Mouse (Mus musculus) heart, adult 8-10 months (tissue): ENCODE measurements around the gene Vti1a. TPM values are rescaled to one million over a fixed set of nuclear protein-coding genes. Genes with fewer than 3 reads are reported as not detected.

Source experiments
- DNase-seq: peaks from one replicate; pipeline ENCODE4 v3.0.0; 2022; ENCODE audit warnings: low spot score
- total RNA-seq, 4 experiments: library from RNA; stranded (reverse); gene quantifications; 2 replicates each; pipeline ENCODE4 v1.2.4; 2022

The Vti1a gene
- 10 to 100 TPM; 15.7 to 19.5 (median 17.5) TPM for total RNA-seq

DNA sequence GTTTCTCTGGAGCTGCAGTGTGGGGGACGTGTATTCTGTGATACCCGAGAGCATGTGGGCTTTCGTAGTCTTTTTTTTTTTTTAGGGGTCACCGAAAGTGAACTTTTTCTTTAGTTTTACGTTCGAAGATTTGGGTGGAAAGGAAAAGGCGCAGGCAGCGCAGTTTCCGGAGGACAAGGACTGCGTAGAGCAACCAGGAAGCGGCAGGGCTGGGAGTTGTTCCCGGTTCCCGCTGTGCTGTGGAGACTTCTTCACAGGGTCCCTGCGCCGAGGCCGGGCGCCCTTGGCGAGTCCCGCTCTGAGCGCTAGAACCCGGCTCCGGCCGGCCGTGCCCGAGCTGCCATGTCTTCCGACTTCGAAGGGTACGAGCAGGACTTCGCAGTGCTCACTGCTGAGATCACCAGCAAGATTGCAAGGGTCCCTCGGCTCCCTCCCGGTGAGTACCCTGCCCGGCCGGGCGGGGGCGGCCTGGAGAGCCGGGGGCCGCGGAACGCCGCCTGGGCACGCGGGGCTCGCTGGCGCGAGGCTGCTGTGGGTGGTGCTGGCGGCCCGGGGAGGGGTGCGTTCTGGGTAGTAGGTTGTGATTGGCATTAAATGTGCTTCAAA is at the start of gene Vti1a:
TSS of gene Vti1a (plus strand) at position 187 of the 606 bp plus-strand sequence.
- peak; percentile 87 for DNase-seq

DNA sequence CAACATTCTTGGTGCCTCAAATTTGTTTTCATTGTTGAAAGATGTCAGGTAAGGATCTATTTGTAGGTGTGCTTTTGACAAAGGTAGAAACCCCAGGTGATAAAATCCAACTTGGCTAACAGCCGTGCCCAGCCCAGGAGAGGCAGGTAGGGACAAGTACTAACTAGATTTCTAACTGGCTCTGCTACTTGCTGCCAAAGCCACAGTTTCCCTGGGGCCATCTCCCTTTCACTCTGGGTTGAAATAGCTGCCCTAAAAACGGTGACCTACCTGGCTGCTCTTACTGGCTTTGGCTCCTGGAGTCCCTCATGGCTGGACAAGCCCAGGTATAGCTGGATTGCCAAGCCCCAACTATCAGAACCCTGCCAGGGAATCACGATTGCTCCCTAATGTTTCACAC is 49.3 kb upstream of the Vti1a start:
- DNase-seq, result no peak

DNA sequence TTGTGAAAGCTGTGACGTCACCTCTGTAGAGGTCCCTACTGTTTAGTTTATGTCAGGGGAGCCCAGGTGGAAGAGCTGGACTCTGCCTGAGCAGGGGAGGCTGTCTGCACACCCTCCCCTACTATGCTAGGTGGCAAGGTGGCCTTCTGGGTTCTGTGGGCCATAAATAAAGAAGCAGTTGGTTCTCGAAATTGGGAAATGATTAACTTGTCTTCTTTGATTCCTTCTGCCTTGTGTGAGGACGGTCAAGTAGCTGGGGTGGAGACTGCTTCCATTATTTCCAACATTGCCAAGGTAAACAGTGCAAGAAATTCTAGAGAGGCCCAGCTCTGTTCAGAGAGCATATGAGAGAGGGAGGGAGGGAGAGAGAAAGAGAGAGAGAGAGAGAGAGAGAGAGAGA is 47.9 kb upstream of the Vti1a start:
- no peak for DNase-seq

DNA sequence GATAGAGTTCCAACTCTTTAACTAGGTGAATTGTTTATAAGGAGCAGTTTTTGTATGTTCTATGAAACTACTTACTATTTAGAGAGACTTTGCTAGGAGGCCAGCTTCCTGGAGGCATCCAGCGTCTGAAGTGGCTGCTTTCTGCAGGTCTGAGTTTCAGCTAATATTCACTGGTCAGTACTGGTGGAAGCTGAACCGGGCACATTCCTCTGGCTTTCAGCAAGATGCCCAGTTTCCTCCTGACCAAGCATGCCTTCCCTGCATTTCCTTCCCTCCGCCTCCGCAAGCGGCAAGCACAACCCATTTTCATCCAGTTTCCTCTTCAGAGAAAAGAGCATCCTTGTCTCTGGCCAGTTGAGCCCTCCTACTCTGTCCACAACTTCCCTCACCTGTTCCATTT is 47.0 kb upstream of the Vti1a start:
- no peak for DNase-seq

GRCm38 (mm10) chr19:55271448-55271847 is 44.6 kb upstream of the Vti1a start:
- no peak for DNase-seq

GRCm38 (mm10) chr19:55273340-55273739 is 42.8 kb upstream of the Vti1a start:
- no peak for DNase-seq

GRCm38 (mm10) chr19:55276100-55276499 is 40.0 kb upstream of the Vti1a start:
- no peak for DNase-seq

- no peak for DNase-seq
Measured at GRCm38 (mm10) chr19:55276770-55277169, 39.3 kb upstream of the Vti1a start.

DNA sequence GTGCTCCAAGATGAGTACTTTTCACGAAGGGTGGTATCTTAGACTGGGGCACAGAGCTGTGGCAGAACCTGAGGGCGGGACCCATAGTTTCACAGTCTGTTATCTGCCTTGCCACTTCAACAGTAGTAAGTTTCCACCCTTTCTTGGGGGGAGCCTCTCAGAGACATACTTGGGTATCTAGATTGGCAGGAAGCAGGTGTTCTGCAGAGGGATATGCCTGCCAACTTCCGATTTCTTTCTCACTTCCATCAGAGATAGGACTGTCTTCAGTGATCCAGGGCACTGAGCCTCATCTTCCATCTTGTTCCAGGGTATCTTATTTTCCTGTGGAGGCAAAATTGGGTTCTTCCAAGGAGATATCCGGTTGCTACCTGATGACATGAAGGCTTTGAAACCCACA is 32.0 kb upstream of the Vti1a start:
- no peak for DNase-seq

DNA sequence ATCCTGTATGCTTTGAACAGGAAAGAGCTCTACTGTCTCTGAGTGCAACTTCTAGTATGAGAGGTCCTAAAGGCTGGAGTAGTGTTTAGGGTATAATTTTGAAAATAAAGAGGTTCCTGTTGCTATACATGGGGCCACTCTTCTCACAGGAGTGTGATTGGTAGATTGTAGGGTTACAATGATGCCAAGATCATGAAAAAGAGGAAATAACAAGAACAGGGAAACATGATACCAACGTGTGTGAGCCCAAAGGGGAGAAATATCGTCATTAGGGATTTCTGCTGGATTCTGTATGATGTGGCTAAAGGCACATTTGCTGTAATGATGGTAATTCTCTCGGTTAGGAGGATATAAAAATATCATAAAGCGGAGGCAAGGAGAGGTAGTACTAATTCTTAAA is 30.1 kb upstream of the Vti1a start:
- no peak for DNase-seq

GRCm38 (mm10) chr19:55288974-55289373 is 27.1 kb upstream of the Vti1a start:
- DNase-seq, result no peak

DNA sequence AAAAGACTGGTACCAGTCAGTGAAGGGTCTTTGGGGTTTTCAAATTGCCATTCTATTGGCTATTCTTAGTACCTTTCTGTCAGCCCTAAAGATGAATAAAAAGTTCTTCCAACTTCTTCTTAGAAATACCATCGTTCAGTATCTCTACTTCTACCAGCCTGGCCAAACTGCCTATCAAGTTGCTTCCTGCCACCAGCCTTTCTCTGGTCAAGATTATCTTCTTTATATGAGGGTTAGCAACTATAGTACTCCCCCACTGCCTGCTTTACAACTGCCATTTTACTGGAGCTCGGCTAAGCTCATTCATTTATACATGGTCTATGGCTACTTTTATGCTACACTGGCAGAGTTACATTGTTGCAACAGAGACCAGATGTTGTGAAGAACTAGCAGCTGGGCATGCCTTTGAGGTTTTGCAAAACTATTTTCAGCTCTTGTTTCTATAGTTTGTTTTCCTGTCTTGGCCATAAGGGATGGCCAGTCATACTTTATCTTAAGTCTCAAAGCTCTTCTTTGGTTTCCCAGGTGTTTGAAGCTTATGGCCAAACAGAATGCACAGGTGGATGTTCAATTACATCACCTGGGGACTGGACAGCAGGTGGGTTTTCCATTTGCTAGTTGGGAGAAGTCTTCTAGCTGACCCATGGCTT is 25.3 kb upstream of the Vti1a start:
- no peak for DNase-seq

DNA sequence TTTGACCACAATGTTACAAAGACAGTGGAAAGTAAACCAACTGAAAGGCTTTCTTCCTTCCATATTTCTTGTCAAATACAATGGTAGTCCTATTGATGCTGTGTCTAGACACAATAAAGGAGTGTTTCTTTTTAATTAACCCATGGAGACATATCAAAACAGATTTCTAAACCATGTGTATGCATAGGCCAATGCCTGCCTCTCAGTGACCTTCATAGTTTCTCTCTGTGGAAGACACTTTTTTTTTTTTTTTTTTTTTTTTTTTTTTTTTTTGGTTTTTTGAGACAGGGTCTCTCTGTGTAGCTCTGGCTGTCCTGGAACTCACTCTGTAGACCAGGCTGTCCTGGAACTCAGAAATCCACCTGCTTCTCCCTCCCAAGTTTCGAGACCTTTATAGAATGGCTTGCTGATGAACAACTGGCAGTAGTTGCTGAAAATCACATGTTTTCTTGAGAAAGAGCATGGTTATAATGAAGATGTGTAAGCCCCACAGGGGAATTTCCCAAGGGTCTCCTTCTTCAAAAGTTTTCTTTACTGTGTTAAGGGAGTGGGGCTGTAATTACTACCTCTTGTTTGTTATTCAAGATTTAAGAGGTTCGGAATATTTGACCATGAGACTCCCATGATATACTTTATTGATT is 23.8 kb upstream of the Vti1a start:
- no peak for DNase-seq

DNA sequence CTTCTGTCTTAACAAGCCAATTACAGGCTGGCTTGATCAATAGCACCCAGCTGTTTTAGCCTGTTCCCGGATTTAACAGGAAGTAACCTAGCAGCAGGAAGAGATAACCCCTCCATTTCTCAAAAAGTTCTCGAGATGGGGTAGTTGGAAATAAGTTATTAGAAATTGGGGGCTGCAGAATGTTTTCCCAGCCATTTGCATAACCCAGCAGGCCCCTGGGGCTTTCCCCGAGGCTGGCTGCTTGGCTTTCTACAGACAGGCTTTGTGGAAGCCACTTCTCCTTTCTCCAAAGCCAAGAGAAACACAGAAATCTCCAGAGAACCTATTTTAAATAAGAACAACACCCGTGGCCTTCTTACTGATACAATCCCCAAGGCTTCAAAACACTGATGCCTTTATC is 22.9 kb upstream of the Vti1a start:
- DNase-seq, result no peak

- DNase-seq, result no peak
Measured at GRCm38 (mm10) chr19:55295075-55295474, 21.0 kb upstream of the Vti1a start.

DNA sequence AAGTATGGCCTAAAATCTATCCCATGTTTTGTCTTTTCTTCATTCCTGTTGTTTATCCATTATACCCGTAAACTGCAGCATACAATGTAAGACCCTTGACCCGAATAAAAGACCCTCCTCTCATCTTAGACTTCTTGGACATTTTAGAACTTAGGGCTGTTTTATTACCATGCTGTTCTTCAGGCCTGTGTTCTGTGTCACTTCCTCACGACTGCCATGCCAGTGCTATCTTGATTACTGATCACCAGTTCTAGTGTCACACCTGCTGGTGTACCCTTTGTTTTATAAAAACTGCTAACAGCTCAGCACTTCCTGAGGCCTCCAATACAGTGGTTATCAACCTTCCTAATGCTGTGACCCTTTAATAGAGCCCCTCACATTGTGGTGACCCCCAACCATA is 20.5 kb upstream of the Vti1a start:
- no peak for DNase-seq

DNA sequence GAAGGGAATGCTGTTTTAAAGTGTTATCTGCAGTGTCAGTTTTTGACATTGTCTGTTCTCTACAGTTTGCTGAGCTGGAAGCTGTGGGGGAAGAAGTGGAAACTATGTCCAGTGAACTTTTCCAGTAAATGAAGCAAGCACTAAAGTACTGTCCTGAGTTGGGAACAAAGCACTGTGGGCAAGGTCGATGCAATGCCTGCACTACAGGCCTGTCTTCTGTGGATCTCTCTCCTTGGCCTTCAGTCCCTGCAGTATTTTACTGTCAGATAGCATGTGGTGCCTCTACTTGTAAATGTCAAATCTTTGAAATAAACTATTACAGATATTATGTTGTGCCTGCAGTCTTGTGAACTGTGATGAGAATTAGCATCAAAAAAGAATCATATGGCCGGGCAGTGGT is 19.8 kb upstream of the Vti1a start:
- DNase-seq, result no peak

GRCm38 (mm10) chr19:55297489-55297888 is 18.6 kb upstream of the Vti1a start:
- DNase-seq, result no peak

DNA sequence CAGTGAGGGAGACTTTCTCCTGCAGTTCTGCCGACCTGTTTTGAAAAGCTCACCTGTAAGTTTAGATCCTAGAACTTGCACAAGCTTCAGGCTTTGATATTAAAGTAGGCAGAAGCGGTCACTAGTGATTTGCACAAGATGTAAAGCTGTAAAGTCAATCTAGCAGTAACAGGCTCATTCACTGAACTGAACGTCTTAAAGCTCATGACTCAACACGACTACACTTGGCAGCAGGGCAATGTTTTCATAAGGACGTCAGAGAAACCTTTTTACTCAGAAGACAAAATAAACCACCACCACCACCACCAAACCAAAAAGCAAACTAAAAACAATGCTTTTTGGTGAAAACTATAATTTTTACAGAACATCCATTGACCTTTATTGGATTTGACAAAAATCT is 18.1 kb upstream of the Vti1a start:
- no peak for DNase-seq

DNA sequence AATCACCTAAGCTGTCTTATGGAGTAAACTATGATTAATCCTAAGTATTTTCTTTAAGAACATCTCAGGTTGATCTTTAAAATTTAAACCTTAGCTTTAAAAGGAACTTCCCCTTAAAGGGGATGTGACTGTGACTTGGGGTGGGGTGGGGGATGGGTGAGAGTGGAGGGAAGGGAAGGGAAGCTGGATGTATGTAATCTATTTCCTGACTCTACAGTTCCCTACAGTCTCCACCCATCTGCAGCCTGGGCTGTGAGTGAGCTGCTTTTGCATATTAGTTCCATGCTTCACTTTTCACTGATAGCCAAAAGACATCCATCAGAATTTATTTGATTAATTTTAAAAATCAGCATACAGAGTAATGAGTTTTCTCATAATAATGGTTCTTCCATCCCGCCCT is 16.7 kb upstream of the Vti1a start:
- no peak for DNase-seq

DNA sequence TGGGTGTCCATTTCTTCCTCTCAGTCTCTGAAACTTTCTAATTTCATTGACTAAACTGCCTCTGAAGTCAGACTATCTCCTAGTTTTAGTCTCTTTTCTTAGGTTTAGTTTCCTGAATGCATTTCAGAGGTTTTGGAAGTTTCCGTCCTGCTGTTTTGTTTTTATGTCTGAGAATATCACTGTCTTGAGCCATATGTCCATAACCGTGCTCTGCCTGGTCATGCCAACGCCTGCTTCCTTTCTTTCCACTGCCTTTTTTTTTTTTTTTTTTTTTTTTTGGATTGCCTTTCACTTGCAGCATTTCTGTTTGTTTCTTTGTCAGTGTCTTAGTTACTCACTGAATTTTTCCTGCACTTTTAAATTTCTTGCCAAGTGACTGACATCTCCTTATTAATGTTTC is 15.6 kb upstream of the Vti1a start:
- no peak for DNase-seq

DNA sequence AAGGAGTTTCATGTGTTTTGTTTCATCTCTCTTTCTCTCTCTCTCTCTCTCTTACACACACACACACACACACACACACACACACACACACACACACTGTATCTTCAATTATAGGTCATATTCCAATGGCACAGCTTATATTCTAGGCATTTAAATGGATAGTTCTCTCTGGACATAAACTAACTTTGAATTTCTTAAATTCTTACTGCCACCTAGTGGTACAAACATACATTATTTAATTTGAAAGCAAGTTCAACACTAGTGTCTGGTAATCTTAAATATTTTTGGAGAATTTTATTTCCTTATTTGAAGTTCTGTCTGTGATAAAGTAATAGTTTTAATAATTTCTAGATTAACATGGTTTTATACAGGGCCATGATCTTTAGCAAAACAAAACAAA is 11.1 kb upstream of the Vti1a start:
- peak; percentile 7 for DNase-seq

GRCm38 (mm10) chr19:55311874-55312273 is 4.2 kb upstream of the Vti1a start:
- DNase-seq, result no peak
